Mouse (Mus musculus): ENCODE measurements around the gene Alx3. TPM values are rescaled to one million over a fixed set of nuclear protein-coding genes. Genes with fewer than 3 reads are reported as not detected.
A peak's percentile ranks its signal among the peaks of the same experiment; 100 is the strongest.

Alx3 gene
- polyA plus RNA-seq, 1 experiment = not detected

DNA sequence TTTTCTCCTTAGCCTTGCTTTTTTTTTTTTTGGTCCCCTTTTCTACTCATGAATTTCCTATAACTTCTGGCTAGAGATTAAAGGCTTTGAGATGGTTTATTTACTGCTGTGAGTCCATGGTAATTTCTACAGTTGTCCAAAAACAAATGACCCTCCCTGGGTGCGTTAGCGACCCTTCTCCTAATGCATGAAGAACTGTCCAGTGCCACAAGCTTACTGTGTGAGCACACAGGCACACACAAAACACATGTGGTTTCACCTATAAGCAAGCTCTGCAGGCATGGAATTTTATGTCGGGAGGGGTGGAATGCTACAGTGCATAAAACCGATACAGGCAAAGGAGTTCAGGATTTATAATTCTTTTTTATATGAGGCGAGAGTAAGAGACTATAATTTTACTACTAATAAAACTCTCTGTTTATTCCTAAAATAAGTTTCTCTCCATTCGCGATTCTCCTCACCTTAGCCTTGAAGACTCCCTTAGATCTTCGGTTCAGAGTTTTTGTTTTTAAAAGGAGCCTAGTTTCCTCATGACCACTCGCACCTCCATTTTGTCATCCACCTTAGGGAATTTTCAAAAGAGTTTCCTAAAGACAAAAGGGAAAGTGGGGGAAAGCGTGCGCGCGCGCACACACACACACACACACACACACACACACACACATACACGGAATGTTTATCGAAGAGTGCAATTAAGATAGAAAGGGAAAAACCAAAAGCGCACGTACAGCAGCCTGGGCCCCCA lies 12.5 kb upstream of the Alx3 start:
- peak overlapping the region; percentile 35 for H3K4me3 ChIP-seq (ENCODE audit: insufficient read depth, low read length)
- H3K27ac ChIP-seq (ENCODE audit: insufficient read depth, low read depth, low read length) = no peak overlapping the region

DNA sequence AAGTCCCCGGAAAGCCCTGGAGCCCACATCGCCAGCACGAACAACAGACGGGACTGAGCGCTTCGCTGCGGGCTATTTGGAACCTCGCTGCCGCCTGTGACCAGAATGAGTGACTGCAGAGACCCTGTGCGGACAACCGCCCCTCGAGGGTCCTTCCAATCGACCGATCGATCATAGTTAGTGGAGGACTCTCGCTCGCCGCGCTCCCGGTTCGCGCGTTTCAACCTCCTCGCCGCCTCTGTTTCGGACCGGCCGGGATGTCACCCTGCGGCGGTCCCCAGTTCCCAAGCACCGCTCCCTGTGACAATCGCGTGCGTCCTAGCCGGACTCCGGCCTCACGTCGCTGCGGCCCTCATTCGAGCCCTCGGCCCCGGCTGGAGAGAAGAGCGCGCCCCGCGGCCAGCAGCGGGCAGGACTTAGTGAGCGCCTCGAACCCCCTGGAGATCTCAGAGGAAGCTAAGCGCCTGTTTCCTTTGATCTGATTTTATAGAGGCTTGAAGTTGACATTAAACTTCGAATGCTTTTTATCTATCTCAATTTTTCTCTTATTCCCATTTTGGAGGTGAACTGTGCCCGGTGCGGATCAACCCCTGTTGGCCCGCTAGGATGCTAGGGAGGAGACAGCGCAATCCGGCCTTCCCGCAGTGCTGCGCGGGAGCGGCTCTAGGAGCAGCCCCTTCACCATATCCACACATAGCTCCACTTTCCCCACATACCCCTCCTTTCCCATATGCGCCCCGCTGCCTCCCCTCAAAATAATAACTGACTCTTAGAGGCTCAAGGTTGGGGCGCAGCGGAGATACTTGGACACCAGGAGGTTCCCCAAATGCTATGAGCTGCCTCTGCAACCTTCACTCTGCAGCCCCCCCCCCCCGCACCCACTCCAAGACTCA lies 11.7 kb upstream of the Alx3 start:
- Histone ChIP-seq H3K27ac (ENCODE audit: insufficient read depth, low read depth, low read length) (no peak overlapping the region), H3K4me1 (ENCODE audit: control insufficient read depth, insufficient read depth, low read length) (no peaks in the 10 kb centered on the region), H3K4me3 (ENCODE audit: insufficient read depth, low read length) (peak overlapping the region; percentile 35)
- TF ChIP-seq CTCF (IDR thresholded peaks at IDR 0.05; ENCODE audit: low read depth, low read length) = no peak
- TF ChIP-seq POLR2A (IDR thresholded peaks at IDR 0.05; ENCODE audit: borderline replicate concordance, low read depth, low read length) = no peak

More for the DNA sequence above, 12.5 kb upstream of the Alx3 start:
- no peaks in the 10 kb centered on the region for H3K4me1 ChIP-seq (ENCODE audit: control insufficient read depth, insufficient read depth, low read length)
- no peak for TF ChIP-seq POLR2A (IDR thresholded peaks at IDR 0.05; ENCODE audit: borderline replicate concordance, low read depth, low read length)
- no peak for TF ChIP-seq CTCF (IDR thresholded peaks at IDR 0.05; ENCODE audit: low read depth, low read length)

DNA sequence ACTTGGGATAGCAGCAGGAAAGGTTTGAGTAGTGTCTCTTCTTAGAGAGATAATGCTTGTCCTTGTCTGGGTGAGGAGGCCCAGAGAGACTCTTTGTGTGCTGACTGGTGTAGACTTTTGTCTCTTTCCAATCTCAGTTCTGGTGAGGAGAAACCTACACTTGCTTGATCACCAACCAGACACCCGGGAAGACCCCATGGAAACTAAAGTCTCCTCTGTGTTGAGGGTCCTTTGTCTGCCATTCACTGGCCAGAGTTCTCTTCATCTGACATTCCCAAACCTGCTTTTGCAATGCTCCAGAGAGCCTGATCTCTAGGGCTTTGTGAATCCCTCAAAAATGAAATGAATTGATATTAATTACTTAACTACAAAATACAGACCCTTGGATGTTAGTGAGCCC lies 10.9 kb upstream of the Alx3 start:
- Histone ChIP-seq H3K4me3 (ENCODE audit: insufficient read depth, low read length) (no peak overlapping the region), H3K4me1 (ENCODE audit: control insufficient read depth, insufficient read depth, low read length) (no peaks in the 10 kb centered on the region), H3K27ac (ENCODE audit: insufficient read depth, low read depth, low read length) (no peak overlapping the region)
- TF ChIP-seq CTCF (IDR thresholded peaks at IDR 0.05; ENCODE audit: low read depth, low read length) (no peak), POLR2A (IDR thresholded peaks at IDR 0.05; ENCODE audit: borderline replicate concordance, low read depth, low read length) (no peak)

- H3K4me1 ChIP-seq (ENCODE audit: control insufficient read depth, insufficient read depth, low read length) = no peaks in the 10 kb centered on the region
- no peak overlapping the region for H3K4me3 ChIP-seq (ENCODE audit: insufficient read depth, low read length)
- TF ChIP-seq CTCF (IDR thresholded peaks at IDR 0.05; ENCODE audit: low read depth, low read length) (no peak), POLR2A (IDR thresholded peaks at IDR 0.05; ENCODE audit: borderline replicate concordance, low read depth, low read length) (no peak)
- no peak overlapping the region for H3K27ac ChIP-seq (ENCODE audit: insufficient read depth, low read depth, low read length)
Observed at GRCm38 (mm10) chr3:107586504-107586903, 8.3 kb upstream of the Alx3 start.

DNA sequence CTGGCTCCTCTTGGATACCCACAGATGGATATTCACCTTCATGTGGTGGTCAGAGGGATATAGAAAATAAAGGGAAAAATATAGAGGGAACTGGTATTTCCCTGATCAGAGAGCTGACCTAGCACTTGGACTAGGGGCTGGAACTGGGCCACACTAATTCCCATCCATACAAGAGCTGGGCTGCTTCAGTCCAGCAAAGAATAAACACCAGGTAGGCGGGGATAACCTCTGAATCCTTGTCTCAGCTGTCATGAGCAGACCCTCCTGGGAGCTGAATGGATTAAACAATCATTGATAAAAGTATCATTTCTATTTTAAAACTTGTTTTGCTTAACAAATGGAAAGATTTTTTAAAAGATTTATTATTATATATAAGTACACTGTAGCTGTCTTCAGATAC lies 3.2 kb upstream of the Alx3 start:
- H3K4me1 ChIP-seq (ENCODE audit: control insufficient read depth, insufficient read depth, low read length) = no peaks in the 10 kb centered on the region
- no peak overlapping the region for H3K27ac ChIP-seq (ENCODE audit: insufficient read depth, low read depth, low read length)
- no peak overlapping the region for H3K4me3 ChIP-seq (ENCODE audit: insufficient read depth, low read length)
- TF ChIP-seq CTCF (IDR thresholded peaks at IDR 0.05; ENCODE audit: low read depth, low read length) = no peak
- TF ChIP-seq POLR2A (IDR thresholded peaks at IDR 0.05; ENCODE audit: borderline replicate concordance, low read depth, low read length) = no peak

DNA sequence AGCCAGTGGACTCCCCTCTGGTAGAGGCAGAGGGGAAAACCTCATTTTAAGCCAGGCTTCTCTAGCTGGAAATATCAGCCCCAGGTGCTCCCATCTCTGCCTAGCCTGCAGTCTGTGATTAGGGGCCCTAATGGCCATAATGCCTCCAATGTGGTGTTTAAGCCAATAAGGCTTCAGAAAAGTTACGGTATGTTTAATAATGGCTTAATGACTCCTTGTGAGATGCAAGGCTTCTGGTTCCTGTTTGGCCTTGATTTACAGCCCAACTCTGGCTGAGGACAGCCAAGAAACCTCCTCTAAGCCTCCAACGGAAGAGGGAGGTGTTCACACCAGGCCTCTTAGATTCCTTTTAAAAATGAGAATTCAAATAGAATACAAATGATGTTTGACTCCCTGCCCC lies 1.2 kb upstream of the Alx3 start:
- TF ChIP-seq CTCF (IDR thresholded peaks at IDR 0.05; ENCODE audit: low read depth, low read length) (no peak), POLR2A (IDR thresholded peaks at IDR 0.05; ENCODE audit: borderline replicate concordance, low read depth, low read length) (no peak)
- no peak overlapping the region for H3K27ac ChIP-seq (ENCODE audit: insufficient read depth, low read depth, low read length)
- no peaks in the 10 kb centered on the region for H3K4me1 ChIP-seq (ENCODE audit: control insufficient read depth, insufficient read depth, low read length)
- H3K4me3 ChIP-seq (ENCODE audit: insufficient read depth, low read length) = no peak overlapping the region

DNA sequence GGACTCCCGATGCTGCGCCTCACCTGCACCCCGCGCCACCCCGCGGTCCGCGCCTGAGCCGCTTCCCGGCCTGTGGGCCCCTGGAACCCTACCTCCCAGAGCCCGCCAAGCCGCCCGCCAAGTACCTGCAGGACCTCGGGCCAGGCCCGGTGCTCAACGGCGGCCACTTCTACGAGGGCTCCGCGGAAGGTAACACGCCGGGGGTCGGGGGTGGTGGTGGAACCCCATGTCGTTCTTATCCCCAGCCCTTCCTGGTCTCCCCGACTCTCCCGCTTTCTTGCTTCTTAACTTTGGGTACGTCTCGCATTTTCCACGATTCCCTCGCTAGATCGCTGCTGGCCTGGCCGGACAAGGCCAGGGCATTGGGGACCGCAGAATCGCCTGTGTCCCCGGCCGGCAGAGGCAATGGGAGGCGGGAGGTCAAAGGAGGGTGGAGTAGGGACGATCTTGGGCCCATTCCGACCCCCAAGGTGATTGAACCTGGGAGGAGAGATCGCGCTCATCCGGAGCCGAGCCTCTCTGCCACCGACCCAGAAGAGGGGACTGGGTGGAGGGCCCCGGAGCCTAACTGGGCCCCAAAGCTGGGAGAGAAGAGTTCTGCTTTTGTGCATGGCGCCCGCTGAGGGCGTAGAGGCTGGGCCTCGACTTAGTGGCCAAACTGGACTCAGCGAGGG lies 570 bp downstream of the Alx3 start:
- no peaks in the 10 kb centered on the region for H3K4me1 ChIP-seq (ENCODE audit: control insufficient read depth, insufficient read depth, low read length)
- no peak overlapping the region for H3K27ac ChIP-seq (ENCODE audit: insufficient read depth, low read depth, low read length)
- H3K4me3 ChIP-seq (ENCODE audit: insufficient read depth, low read length) = peak overlapping the region; percentile 30; the same call in 1 of the 2 replicates
- no peak for TF ChIP-seq POLR2A (IDR thresholded peaks at IDR 0.05; ENCODE audit: borderline replicate concordance, low read depth, low read length)
- no peak for TF ChIP-seq CTCF (IDR thresholded peaks at IDR 0.05; ENCODE audit: low read depth, low read length)

GRCm38 (mm10) chr3:107595938-107596461 lies 1.2 kb downstream of the Alx3 start:
- no peak overlapping the region for H3K27ac ChIP-seq (ENCODE audit: insufficient read depth, low read depth, low read length)
- H3K4me3 ChIP-seq (ENCODE audit: insufficient read depth, low read length) = no peak overlapping the region
- no peaks in the 10 kb centered on the region for H3K4me1 ChIP-seq (ENCODE audit: control insufficient read depth, insufficient read depth, low read length)
- TF ChIP-seq CTCF (IDR thresholded peaks at IDR 0.05; ENCODE audit: low read depth, low read length) (no peak), POLR2A (IDR thresholded peaks at IDR 0.05; ENCODE audit: borderline replicate concordance, low read depth, low read length) (no peak)

- TF ChIP-seq CTCF (IDR thresholded peaks at IDR 0.05; ENCODE audit: low read depth, low read length) = no peak
- no peak for TF ChIP-seq POLR2A (IDR thresholded peaks at IDR 0.05; ENCODE audit: borderline replicate concordance, low read depth, low read length)
- Histone ChIP-seq H3K4me1 (ENCODE audit: control insufficient read depth, insufficient read depth, low read length) (no peaks in the 10 kb centered on the region), H3K27ac (ENCODE audit: insufficient read depth, low read depth, low read length) (no peak overlapping the region), H3K4me3 (ENCODE audit: insufficient read depth, low read length) (no peak overlapping the region)
Observed at GRCm38 (mm10) chr3:107596559-107596958, 1.7 kb downstream of the Alx3 start.
